Mouse (Mus musculus) MEL (cell line): ENCODE results near the gene Trp53rkb. TPM values are rescaled to one million over a fixed set of nuclear protein-coding genes. Genes with fewer than 3 reads are reported as not detected.

ENCODE experiments used
- DNase-seq: peaks from one replicate; pipeline ENCODE4 v3.0.0; 2011; ENCODE audit warnings: low read depth, low spot score
- H3K27ac ChIP-seq: 2 replicates; pipeline ENCODE4 v1.5.1; 2012; ENCODE audit warnings: low read depth, mild to moderate bottlenecking, control low read depth, low read length, moderate library complexity; ENCODE audit not compliant: control insufficient read depth
- H3K27me3 ChIP-seq, 2 experiments: fragments of 150-350 bp in 1 of 2; sonication (generic) in 1 of 2; 2 replicates each; pipeline ENCODE4 v1.6.1; 2012; ENCODE audit warnings: low read length in 2 of 2, mild to moderate bottlenecking in 2 of 2, improper control_type of control experiment in 1 of 2, moderate library complexity in 1 of 2; ENCODE audit not compliant: insufficient read depth in 2 of 2, control insufficient read depth in 1 of 2
- H3K36me3 ChIP-seq, 2 experiments: 2 replicates each; pipeline ENCODE4 v1.6.1; 2012 to 2014; ENCODE audit warnings: low read length in 2 of 2, improper control_type of control experiment in 1 of 2, inconsistent platforms in 1 of 2, mild to moderate bottlenecking in 1 of 2; ENCODE audit not compliant: insufficient read depth in 2 of 2, control insufficient read depth in 1 of 2
- H3K4me1 ChIP-seq, 2 experiments: fragments of 150-350 bp in 1 of 2; sonication (generic) in 1 of 2; 2 replicates each; pipeline ENCODE4 v1.6.1; 2012; ENCODE audit warnings: low read length in 2 of 2, improper control_type of control experiment in 1 of 2, mild to moderate bottlenecking in 1 of 2; ENCODE audit not compliant: insufficient read depth in 2 of 2, control insufficient read depth in 1 of 2
- H3K4me3 ChIP-seq, 2 experiments: fragments of 150-350 bp in 1 of 2; sonication (generic) in 1 of 2; 2 replicates each; pipeline ENCODE4 v1.5.1; 2012; ENCODE audit warnings: low read depth in 2 of 2, low read length in 2 of 2, mild to moderate bottlenecking in 2 of 2, moderate library complexity in 2 of 2, control low read depth in 1 of 2, improper control_type of control experiment in 1 of 2; ENCODE audit not compliant: control insufficient read depth in 1 of 2, insufficient read depth in 1 of 2
- H3K79me2 ChIP-seq: 2 replicates; pipeline ENCODE4 v1.6.1; 2012; ENCODE audit warnings: mild to moderate bottlenecking, low read length, moderate library complexity; ENCODE audit not compliant: control insufficient read depth, poor library complexity, insufficient read depth
- H3K9ac ChIP-seq: 2 replicates; pipeline ENCODE4 v1.6.1; 2012; ENCODE audit warnings: low read depth, mild to moderate bottlenecking, control low read depth, low read length, moderate library complexity; ENCODE audit not compliant: control insufficient read depth, poor library complexity, severe bottlenecking
- H3K9me3 ChIP-seq: fragments of 150-350 bp; sonication (generic); replicated peaks from 2 replicates; pipeline ENCODE4 v1.6.1; 2012; ENCODE audit warnings: mild to moderate bottlenecking, low read length, improper control_type of control experiment, moderate library complexity; ENCODE audit not compliant: insufficient read depth
- BHLHE40 ChIP-seq: IDR thresholded peaks from 2 replicates; pipeline ENCODE4 v1.6.1; 2012; ENCODE audit warnings: low read depth, mild to moderate bottlenecking, inconsistent platforms, low read length, improper control_type of control experiment, borderline replicate concordance
- CHD2 ChIP-seq: IDR thresholded peaks from 2 replicates; pipeline ENCODE4 v1.6.1; 2011; ENCODE audit warnings: low read length, improper control_type of control experiment
- CTCF ChIP-seq, 3 experiments: IDR thresholded peaks in 2 of 3; conservative IDR thresholded peaks in 1 of 3; 2 replicates each; pipeline ENCODE4 v1.5.1; 2011 to 2012; ENCODE audit warnings: low read length in 3 of 3, low read depth in 2 of 3, mild to moderate bottlenecking in 2 of 3, improper control_type of control experiment in 1 of 3, inconsistent platforms in 1 of 3, mixed read lengths in 1 of 3, moderate library complexity in 1 of 3; ENCODE audit not compliant: control insufficient read depth in 1 of 3, insufficient read depth in 1 of 3, poor library complexity in 1 of 3, severe bottlenecking in 1 of 3
- E2F4 ChIP-seq: IDR thresholded peaks from 2 replicates; pipeline ENCODE4 v1.6.1; 2011; ENCODE audit warnings: low read depth, low read length, improper control_type of control experiment, borderline replicate concordance
- EP300 ChIP-seq, 2 experiments: IDR thresholded peaks; 2 replicates each; pipeline ENCODE4 v1.6.1; 2011; ENCODE audit warnings: improper control_type of control experiment in 2 of 2, low read length in 2 of 2, low read depth in 1 of 2, mild to moderate bottlenecking in 1 of 2
- GABPA ChIP-seq: IDR thresholded peaks from 2 replicates; pipeline ENCODE4 v1.6.1; 2012; ENCODE audit warnings: low read depth, mild to moderate bottlenecking, inconsistent platforms, low read length, improper control_type of control experiment, moderate library complexity
- GATA1 ChIP-seq: IDR thresholded peaks from 2 replicates; pipeline ENCODE4 v1.6.1; 2011; ENCODE audit warnings: low read depth, low read length, improper control_type of control experiment
- KAT2A ChIP-seq: conservative IDR thresholded peaks from 2 replicates; pipeline ENCODE4 v1.6.1; 2012; ENCODE audit warnings: low read depth, low read length, improper control_type of control experiment, inconsistent platforms
- MAFK ChIP-seq: IDR thresholded peaks from 2 replicates; pipeline ENCODE4 v1.6.1; 2011; ENCODE audit warnings: low read depth, mild to moderate bottlenecking, low read length, improper control_type of control experiment, borderline replicate concordance
- MAX ChIP-seq: IDR thresholded peaks from 2 replicates; pipeline ENCODE4 v1.6.1; 2011; ENCODE audit warnings: low read length, improper control_type of control experiment
- MAZ ChIP-seq: IDR thresholded peaks from 2 replicates; pipeline ENCODE4 v1.6.1; 2012; ENCODE audit warnings: low read depth, mild to moderate bottlenecking, inconsistent platforms, low read length, improper control_type of control experiment
- MEF2A ChIP-seq: IDR thresholded peaks from 2 replicates; pipeline ENCODE4 v1.6.1; 2014; ENCODE audit warnings: low read depth, mild to moderate bottlenecking, inconsistent platforms, low read length, improper control_type of control experiment; ENCODE audit not compliant: poor library complexity, insufficient replicate concordance, severe bottlenecking; ENCODE audit errors: extremely low read depth
- MYB ChIP-seq: IDR thresholded peaks from 2 replicates; pipeline ENCODE4 v1.6.1; 2011; ENCODE audit warnings: mild to moderate bottlenecking, low read depth, low read length, improper control_type of control experiment
- MYC ChIP-seq: IDR thresholded peaks from 2 replicates; pipeline ENCODE4 v1.6.1; 2011; ENCODE audit warnings: low read depth, mild to moderate bottlenecking, low read length, improper control_type of control experiment, moderate library complexity
- NELFE ChIP-seq: IDR thresholded peaks from 2 replicates; pipeline ENCODE4 v1.6.1; 2011; ENCODE audit warnings: low read depth, low read length, improper control_type of control experiment
- NRF1 ChIP-seq: IDR thresholded peaks from 2 replicates; pipeline ENCODE4 v1.6.1; 2014; ENCODE audit warnings: low read depth, mild to moderate bottlenecking, inconsistent platforms, low read length, improper control_type of control experiment, moderate library complexity; ENCODE audit not compliant: poor library complexity, insufficient read depth, severe bottlenecking
- POLR2A ChIP-seq, 2 experiments: IDR thresholded peaks; 2 replicates each; pipeline ENCODE4 v1.6.1; 2011 to 2012; ENCODE audit warnings: low read length in 2 of 2, mild to moderate bottlenecking in 2 of 2, control low read depth in 1 of 2, improper control_type of control experiment in 1 of 2, low read depth in 1 of 2, moderate library complexity in 1 of 2; ENCODE audit not compliant: control insufficient read depth in 1 of 2, insufficient read depth in 1 of 2, poor library complexity in 1 of 2
- POLR2AphosphoS2 ChIP-seq: IDR thresholded peaks from 2 replicates; pipeline ENCODE4 v1.6.1; 2011; ENCODE audit warnings: low read length, improper control_type of control experiment
- POLR2AphosphoS5 ChIP-seq: IDR thresholded peaks from 2 replicates; pipeline ENCODE4 v1.6.1; 2012; ENCODE audit warnings: low read depth, borderline replicate concordance, mild to moderate bottlenecking, inconsistent platforms, low read length, moderate library complexity, mixed read lengths
- RAD21 ChIP-seq: IDR thresholded peaks from 2 replicates; pipeline ENCODE4 v1.6.1; 2011; ENCODE audit warnings: mild to moderate bottlenecking, low read depth, low read length, improper control_type of control experiment
- RCOR1 ChIP-seq: IDR thresholded peaks from 2 replicates; pipeline ENCODE4 v1.6.1; 2012; ENCODE audit warnings: low read depth, mild to moderate bottlenecking, inconsistent platforms, low read length, improper control_type of control experiment
- SIN3A ChIP-seq: IDR thresholded peaks from 2 replicates; pipeline ENCODE4 v1.6.1; 2012; ENCODE audit warnings: low read length, improper control_type of control experiment, inconsistent platforms
- SMC3 ChIP-seq: IDR thresholded peaks from 2 replicates; pipeline ENCODE4 v1.6.1; 2011; ENCODE audit warnings: low read depth, low read length, improper control_type of control experiment
- TBP ChIP-seq: IDR thresholded peaks from 2 replicates; pipeline ENCODE4 v1.8.0; 2011; ENCODE audit warnings: low read depth, low read length, improper control_type of control experiment
- UBTF ChIP-seq: IDR thresholded peaks from 2 replicates; pipeline ENCODE4 v1.6.1; 2012; ENCODE audit warnings: low read depth, mild to moderate bottlenecking, inconsistent platforms, low read length, improper control_type of control experiment, moderate library complexity, borderline replicate concordance; ENCODE audit not compliant: insufficient read depth
- USF2 ChIP-seq, 2 experiments: IDR thresholded peaks; 2 replicates each; pipeline ENCODE4 v1.6.1; 2011 to 2012; ENCODE audit warnings: improper control_type of control experiment in 2 of 2, low read length in 2 of 2, borderline replicate concordance in 1 of 2, inconsistent platforms in 1 of 2, low read depth in 1 of 2, mild to moderate bottlenecking in 1 of 2; ENCODE audit not compliant: insufficient read depth in 1 of 2
- ZC3H11A ChIP-seq: IDR thresholded peaks from 2 replicates; pipeline ENCODE4 v1.6.1; 2012; ENCODE audit warnings: low read depth, mild to moderate bottlenecking, inconsistent platforms, low read length, improper control_type of control experiment
- ZMIZ1 ChIP-seq: IDR thresholded peaks from 2 replicates; pipeline ENCODE4 v1.6.1; 2012; ENCODE audit warnings: low read depth, mild to moderate bottlenecking, inconsistent platforms, low read length, improper control_type of control experiment, moderate library complexity
- ZNF384 ChIP-seq: IDR thresholded peaks from 2 replicates; pipeline ENCODE4 v1.6.1; 2012; ENCODE audit warnings: low read depth, mild to moderate bottlenecking, inconsistent platforms, low read length, improper control_type of control experiment
- polyA plus RNA-seq, 2 experiments: library from polyadenylated mRNA; stranded (reverse) in 1 of 2; unstranded in 1 of 2; fragments of >175 nt in 1 of 2; fragments of >200 nt in 1 of 2; gene quantifications; 2 replicates each; pipeline versions ENCODE4 v1.2.1 to v1.2.4; 2012; ENCODE audit warnings: low replicate concordance in 2 of 2, low read depth in 1 of 2; ENCODE audit not compliant: insufficient read length in 2 of 2, insufficient read depth in 1 of 2, missing spikeins in 1 of 2
- total RNA-seq: library from RNA; depleted of rRNA; stranded (reverse); fragments of 300-350 nt; gene quantifications from 2 replicates; pipeline ENCODE4 v1.2.3, GENCODE M21; 2012

Gene Trp53rkb
- total and polyA plus RNA-seq, 3 experiments, result 6.8 to 8.9 TPM; not detected in 1

DNA sequence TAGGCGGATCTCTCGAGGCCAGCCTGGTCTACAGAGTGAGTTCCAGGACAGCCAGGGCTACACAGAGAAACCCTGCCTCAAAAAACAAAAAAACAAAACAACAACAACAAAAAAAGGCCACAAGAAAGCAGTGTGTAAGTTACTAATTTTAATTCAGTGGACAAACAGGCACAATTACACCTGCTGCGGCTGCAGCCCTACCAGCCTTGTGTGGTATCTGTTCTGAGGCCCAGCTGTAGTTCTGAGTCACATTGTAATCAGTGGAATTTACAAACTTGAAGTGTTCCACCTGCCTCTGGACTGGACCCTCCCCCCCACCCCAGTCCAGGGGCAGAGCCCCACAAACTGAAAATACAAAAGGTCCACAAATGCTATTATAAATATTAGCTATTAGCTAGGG, 11.0 kb downstream of the Trp53rkb start:
- Histone ChIP-seq H3K9ac (no peak overlapping the region), H3K4me1 (peaks cover 9 to 14% of the 10 kb centered on the region in 2 experiments), H3K9me3 (no peaks in the 10 kb centered on the region), H3K27me3 (no peaks in the 10 kb centered on the region), H3K27ac (no peak overlapping the region), H3K4me3 (no peak overlapping the region), H3K36me3 (peaks cover 0 to 21% of the 10 kb centered on the region in 2 experiments; a peak in 2 of 4 replicates), H3K79me2 (peaks cover 26% of the 10 kb centered on the region)
- no peak for TF ChIP-seq RAD21
- DNase-seq, result no peak

DNA sequence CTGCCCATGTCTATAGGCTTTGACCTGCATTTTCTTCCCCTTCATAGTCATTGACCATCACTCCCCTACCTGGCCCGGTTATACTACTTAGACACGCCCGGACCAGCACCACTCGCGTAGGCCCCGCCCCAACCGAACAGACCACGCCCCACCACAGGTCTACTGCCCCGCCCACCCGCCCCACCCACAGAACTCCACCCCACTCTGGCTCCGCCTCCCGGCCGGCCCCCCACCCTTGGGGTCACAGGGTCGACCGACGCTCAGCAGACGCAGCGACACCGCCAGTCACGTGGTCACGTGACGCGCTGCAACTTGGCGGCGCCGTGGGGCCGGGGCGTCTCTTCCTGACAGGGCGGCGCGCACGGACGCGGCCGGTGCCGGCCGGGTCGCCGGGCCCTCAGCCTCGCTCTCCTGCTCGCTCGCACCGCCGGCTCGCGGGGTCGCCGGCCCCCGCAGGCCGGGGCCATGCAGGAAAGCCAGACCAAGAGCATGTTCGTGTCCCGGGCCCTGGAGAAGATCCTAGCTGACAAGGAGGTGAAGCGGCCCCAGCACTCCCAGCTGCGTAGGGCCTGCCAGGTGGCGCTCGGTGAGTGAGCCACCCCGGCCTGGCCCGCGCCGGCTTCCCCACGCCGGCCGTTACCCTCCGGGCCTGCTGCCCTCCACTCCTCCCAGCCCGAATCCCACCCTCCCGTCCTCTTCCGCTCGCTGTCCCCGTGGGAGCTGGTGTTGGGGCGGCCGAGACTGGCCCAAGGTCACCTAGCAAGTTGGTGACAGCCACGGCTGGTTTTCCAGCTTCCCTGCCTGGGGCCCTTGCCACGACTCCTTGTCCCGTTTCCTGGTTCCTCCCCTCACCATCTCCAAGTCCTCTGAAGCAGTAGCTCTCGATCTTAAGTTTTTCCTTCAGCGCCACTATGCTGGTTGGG, 13.2 kb downstream of the Trp53rkb start, which contains the start of gene Arfgef2:
Arfgef2 (plus strand) TSS at position 339 of the 923 bp plus-strand sequence.
- no peaks in the 10 kb centered on the region for H3K27me3 ChIP-seq
- H3K79me2 ChIP-seq, result peaks cover 40% of the 10 kb centered on the region
- H3K27ac ChIP-seq, result peak within 1 kb of the TSS; percentile 60
- H3K4me3 ChIP-seq, result peak within 1 kb of the TSS; percentile 95 to 96
- H3K9ac ChIP-seq, result peak within 1 kb of the TSS; percentile 90
- peaks cover 9 to 14% of the 10 kb centered on the region in 2 experiments for H3K4me1 ChIP-seq
- H3K9me3 ChIP-seq, result no peaks in the 10 kb centered on the region
- H3K36me3 ChIP-seq, result peaks cover 0 to 22% of the 10 kb centered on the region in 2 experiments; a peak in 2 of 4 replicates
- peak; percentile 93 for DNase-seq
- TF ChIP-seq GABPA (no peak), ZC3H11A (no peak), GATA1 (no peak), POLR2AphosphoS2 (no peak), EP300 (IDR thresholded peaks at IDR 0.05; ENCODE audit: low read depth in 1 of 2, low read length in 2 of 2) (no peak), CTCF (IDR thresholded peaks at IDR 0.05 in 2 of 3, conservative IDR thresholded peaks at IDR 0.05 in 1 of 3; ENCODE audit: control insufficient read depth in 1 of 3, insufficient read depth in 1 of 3, low read depth in 2 of 3, low read length in 3 of 3, poor library complexity in 1 of 3, severe bottlenecking in 1 of 3) (no peak), MEF2A (no peak), MAFK (no peak), ZMIZ1 (no peak), MAX (peak; percentile 91), BHLHE40 (peak; percentile 90), RCOR1 (no peak), TBP (0 out of 2 replicates have a peak, but pooled peaks have one; percentile 21), USF2 (IDR thresholded peaks at IDR 0.05; ENCODE audit: borderline replicate concordance in 1 of 2, insufficient read depth in 1 of 2, low read depth in 1 of 2, low read length in 2 of 2) (peak; percentile 54 to 89; a peak in 3 of 4 replicates), MYC (no peak), SMC3 (no peak), NRF1 (0 out of 2 replicates have a peak, but pooled peaks have one; percentile 17), UBTF (no peak), CHD2 (no peak), POLR2AphosphoS5 (no peak), MYB (no peak), POLR2A (IDR thresholded peaks at IDR 0.05; ENCODE audit: control insufficient read depth in 1 of 2, insufficient read depth in 1 of 2, low read depth in 1 of 2, low read length in 2 of 2, poor library complexity in 1 of 2) (peak; percentile 66 to 89; a peak in 3 of 4 replicates), ZNF384 (no peak), MAZ (peak; percentile 94; the same call in 1 of the 2 replicates), NELFE (peak; percentile 64), SIN3A (peak; percentile 83), E2F4 (no peak), KAT2A (no peak)
